Mouse (Mus musculus) thymus, adult 2 months (tissue): Measurements from ENCODE around the gene Sypl2. TPM values are rescaled to one million over a fixed set of nuclear protein-coding genes. Genes with fewer than 3 reads are reported as not detected.
A peak's percentile ranks its signal among the peaks of the same experiment; 100 is the strongest.

Source experiments
- DNase-seq: peaks from one replicate; pipeline ENCODE4 v3.0.0; 2021
- H3K27ac ChIP-seq: fragments of 200-500 bp; 2 replicates; pipeline ENCODE4 v1.5.1; 2012; ENCODE audit warnings: low read length, control low read depth; ENCODE audit not compliant: control insufficient read depth, insufficient read depth
- H3K27me3 ChIP-seq: fragments of 200-500 bp; 2 replicates; pipeline ENCODE4 v1.6.1; 2012; ENCODE audit warnings: mild to moderate bottlenecking, low read length, moderate library complexity, mixed read lengths; ENCODE audit not compliant: control insufficient read depth, insufficient read depth
- H3K36me3 ChIP-seq: fragments of 200-500 bp; 2 replicates; pipeline ENCODE4 v1.6.1; 2012; ENCODE audit warnings: mild to moderate bottlenecking, low read length, moderate library complexity; ENCODE audit not compliant: control insufficient read depth, insufficient read depth
- H3K4me1 ChIP-seq: fragments of 200-500 bp; replicated peaks from 2 replicates; pipeline ENCODE4 v1.6.1; 2012; ENCODE audit warnings: low read length; ENCODE audit not compliant: control insufficient read depth, insufficient read depth
- H3K4me3 ChIP-seq: fragments of 200-500 bp; 2 replicates; pipeline ENCODE4 v1.5.1; 2012; ENCODE audit warnings: mild to moderate bottlenecking, low read length, control low read depth, moderate library complexity; ENCODE audit not compliant: control insufficient read depth, insufficient read depth
- CTCF ChIP-seq: fragments of 200-500 bp; IDR thresholded peaks from 2 replicates; pipeline ENCODE4 v1.5.1; 2012; ENCODE audit warnings: mild to moderate bottlenecking, control low read depth, low read length, moderate library complexity, borderline replicate concordance; ENCODE audit not compliant: control insufficient read depth, poor library complexity, insufficient read depth; ENCODE audit errors: extremely low read depth
- POLR2A ChIP-seq: fragments of 200-500 bp; IDR thresholded peaks from 2 replicates; pipeline ENCODE4 v1.6.1; 2012; ENCODE audit warnings: mild to moderate bottlenecking, low read length, control low read depth, moderate library complexity; ENCODE audit not compliant: control insufficient read depth, poor library complexity, insufficient read depth; ENCODE audit errors: extremely low read depth
- WGBS: fragments of 180-500 bp; shearing (Covaris S2); methylation state at CpG from one replicate; pipeline ENCODE4 v1.1.7; 2018; 5-methylcytosine and 5-hydroxymethylcytosine counted together
- polyA plus RNA-seq: library from polyadenylated mRNA; depleted of rRNA; stranded (reverse); fragments of >200 nt; gene quantifications from 2 replicates; pipeline ENCODE4 v1.2.3, GENCODE M21; 2012; rRNA removed

Gene Sypl2
- polyA plus RNA-seq: 0.40 and 0.62 TPM in 2 replicates

- H3K36me3 ChIP-seq: no peaks in the 10 kb centered on the region
- H3K27me3 ChIP-seq: peaks cover 16% of the 10 kb centered on the region
- peak; percentile 38 for DNase-seq
- TF ChIP-seq CTCF (no peak), POLR2A (no peak)
- 8% methylated on average over 44 of the region's 44 CpGs for WGBS
- H3K27ac ChIP-seq: no peak within 1 kb of the TSS
- peak within 1 kb of the TSS; percentile 32 for H3K4me3 ChIP-seq
- peaks cover 7% of the 10 kb centered on the region for H3K4me1 ChIP-seq
Observed at GRCm38 (mm10) chr3:108226558-108227350, at the start of gene Sypl2. TSS of gene Sypl2 (minus strand) at chr3:108226648.

GRCm38 (mm10) chr3:108259319-108259718 is 32.9 kb upstream of the Sypl2 start:
- TF ChIP-seq POLR2A: no peak
- TF ChIP-seq CTCF: no peak
- Histone ChIP-seq H3K4me3 (no peak overlapping the region), H3K4me1 (no peaks in the 10 kb centered on the region), H3K27me3 (no peaks in the 10 kb centered on the region), H3K36me3 (peaks cover 12% of the 10 kb centered on the region), H3K27ac (no peak overlapping the region)
- 78% methylated on average over 3 of the region's 3 CpGs for WGBS
- DNase-seq: no peak

GRCm38 (mm10) chr3:108257831-108258500 is 31.5 kb upstream of the Sypl2 start:
- 15% methylated on average over 3 of the region's 3 CpGs for WGBS
- Histone ChIP-seq H3K36me3 (peaks cover 10% of the 10 kb centered on the region), H3K27ac (no peak overlapping the region), H3K27me3 (no peaks in the 10 kb centered on the region), H3K4me3 (no peak overlapping the region), H3K4me1 (no peaks in the 10 kb centered on the region)
- DNase-seq: no peak
- no peak for TF ChIP-seq CTCF
- no peak for TF ChIP-seq POLR2A

GRCm38 (mm10) chr3:108256719-108257637 is 30.5 kb upstream of the Sypl2 start, which contains the start of gene Psma5:
TSS of gene Psma5 (plus strand) at chr3:108256926.
- peak; percentile 91 for DNase-seq
- Histone ChIP-seq H3K36me3 (peaks cover 2% of the 10 kb centered on the region), H3K4me1 (no peaks in the 10 kb centered on the region), H3K27me3 (no peaks in the 10 kb centered on the region), H3K27ac (peak within 1 kb of the TSS; percentile 6; the same call in 1 of the 2 replicates), H3K4me3 (peak within 1 kb of the TSS; percentile 66)
- WGBS: under 1% methylated on average over 79 of the region's 79 CpGs
- peak; percentile 47; the same call in 1 of the 2 replicates for TF ChIP-seq CTCF
- peak; percentile 3; the same call in 1 of the 2 replicates for TF ChIP-seq POLR2A

GRCm38 (mm10) chr3:108246857-108247256 is 20.4 kb upstream of the Sypl2 start:
- H3K4me3 ChIP-seq: no peak overlapping the region
- DNase-seq: no peak
- TF ChIP-seq CTCF (no peak), POLR2A (no peak)
- no peaks in the 10 kb centered on the region for H3K27me3 ChIP-seq
- H3K27ac ChIP-seq: no peak overlapping the region
- no peaks in the 10 kb centered on the region for H3K36me3 ChIP-seq
- no peaks in the 10 kb centered on the region for H3K4me1 ChIP-seq
- WGBS: 44% methylated on average over 2 of the region's 2 CpGs
